Mouse (Mus musculus) ES-E14 (cell line): Measurements from ENCODE around the gene Aco2. TPM values are rescaled to one million over a fixed set of nuclear protein-coding genes. Genes with fewer than 3 reads are reported as not detected.
A peak's percentile ranks its signal among the peaks of the same experiment; 100 is the strongest.

ENCODE experiments used
- DNase-seq: peaks from one replicate; pipeline ENCODE4 v3.0.0-alpha.2; 2013; ENCODE audit warnings: low read depth, low spot score
- H3K27ac ChIP-seq: 2 replicates; pipeline ENCODE4 v1.5.1; 2012; ENCODE audit warnings: low read depth, mild to moderate bottlenecking, low read length, moderate library complexity, mixed read lengths; ENCODE audit not compliant: poor library complexity, insufficient read depth, severe bottlenecking
- H3K36me3 ChIP-seq: 2 replicates; pipeline ENCODE4 v1.6.1; 2012; ENCODE audit warnings: mild to moderate bottlenecking, low read length, moderate library complexity, mixed read lengths; ENCODE audit not compliant: control insufficient read depth, poor library complexity, insufficient read depth, severe bottlenecking
- H3K4me1 ChIP-seq, 2 experiments: fragments of 150-350 bp in 1 of 2; sonication (generic) in 1 of 2; 2 replicates each; pipeline ENCODE4 v1.6.1; 2012; ENCODE audit warnings: low read length in 2 of 2, mild to moderate bottlenecking in 1 of 2, mixed read lengths in 1 of 2; ENCODE audit not compliant: control insufficient read depth in 2 of 2, insufficient read depth in 2 of 2, poor library complexity in 1 of 2
- H3K4me3 ChIP-seq, 2 experiments: fragments of 150-350 bp in 1 of 2; sonication (generic) in 1 of 2; 2 replicates each; pipeline ENCODE4 v1.5.1; 2012; ENCODE audit warnings: low read length in 2 of 2, low read depth in 1 of 2, mild to moderate bottlenecking in 1 of 2, mixed read lengths in 1 of 2; ENCODE audit not compliant: insufficient read depth in 1 of 2, poor library complexity in 1 of 2, severe bottlenecking in 1 of 2
- H3K9ac ChIP-seq: 2 replicates; pipeline ENCODE4 v1.6.1; 2012; ENCODE audit warnings: low read depth, mild to moderate bottlenecking, low read length, mixed read lengths; ENCODE audit not compliant: poor library complexity, insufficient read depth, severe bottlenecking
- H3K9me3 ChIP-seq: fragments of 150-350 bp; sonication (generic); 2 replicates; pipeline ENCODE4 v1.6.1; 2012; ENCODE audit warnings: low read depth, mild to moderate bottlenecking, low read length; ENCODE audit not compliant: control insufficient read depth, insufficient read depth
- CHD2 ChIP-seq: IDR thresholded peaks from 2 replicates; pipeline ENCODE4 v1.6.1; 2014; ENCODE audit warnings: mild to moderate bottlenecking, low read depth, low read length, inconsistent platforms
- HCFC1 ChIP-seq: IDR thresholded peaks from 2 replicates; pipeline ENCODE4 v1.6.1; 2012; ENCODE audit warnings: low read length, inconsistent platforms, borderline replicate concordance; ENCODE audit not compliant: insufficient read depth
- MAFK ChIP-seq: IDR thresholded peaks from 2 replicates; pipeline ENCODE4 v1.6.1; 2014; ENCODE audit warnings: mild to moderate bottlenecking, low read depth, low read length, inconsistent platforms; ENCODE audit not compliant: insufficient read depth
- ZC3H11A ChIP-seq: IDR thresholded peaks from 2 replicates; pipeline ENCODE4 v1.6.1; 2012; ENCODE audit warnings: low read depth, mild to moderate bottlenecking, inconsistent platforms, low read length, borderline replicate concordance
- ZNF384 ChIP-seq: IDR thresholded peaks from 2 replicates; pipeline ENCODE4 v1.6.1; 2012; ENCODE audit warnings: low read depth, low read length, inconsistent platforms
- in situ Hi-C, 2 experiments: fragments of 600-800 bp; cut with MboI; formaldehyde crosslinking; loops; one replicate each; pipeline ENCODE4 v1.15.1; 2025; ENCODE audit warnings: low sequenced_read_pairs in 2 of 2, inconsistent platforms in 1 of 2; ENCODE audit not compliant: unreplicated experiment in 2 of 2
- total RNA-seq: library from RNA; depleted of rRNA; stranded (reverse); fragments of 300-350 nt; gene quantifications from 2 replicates; pipeline ENCODE4 v1.2.3, GENCODE M21; 2012; rRNA removed

Aco2 gene
- total RNA-seq = 444 and 478 TPM in 2 replicates

DNA sequence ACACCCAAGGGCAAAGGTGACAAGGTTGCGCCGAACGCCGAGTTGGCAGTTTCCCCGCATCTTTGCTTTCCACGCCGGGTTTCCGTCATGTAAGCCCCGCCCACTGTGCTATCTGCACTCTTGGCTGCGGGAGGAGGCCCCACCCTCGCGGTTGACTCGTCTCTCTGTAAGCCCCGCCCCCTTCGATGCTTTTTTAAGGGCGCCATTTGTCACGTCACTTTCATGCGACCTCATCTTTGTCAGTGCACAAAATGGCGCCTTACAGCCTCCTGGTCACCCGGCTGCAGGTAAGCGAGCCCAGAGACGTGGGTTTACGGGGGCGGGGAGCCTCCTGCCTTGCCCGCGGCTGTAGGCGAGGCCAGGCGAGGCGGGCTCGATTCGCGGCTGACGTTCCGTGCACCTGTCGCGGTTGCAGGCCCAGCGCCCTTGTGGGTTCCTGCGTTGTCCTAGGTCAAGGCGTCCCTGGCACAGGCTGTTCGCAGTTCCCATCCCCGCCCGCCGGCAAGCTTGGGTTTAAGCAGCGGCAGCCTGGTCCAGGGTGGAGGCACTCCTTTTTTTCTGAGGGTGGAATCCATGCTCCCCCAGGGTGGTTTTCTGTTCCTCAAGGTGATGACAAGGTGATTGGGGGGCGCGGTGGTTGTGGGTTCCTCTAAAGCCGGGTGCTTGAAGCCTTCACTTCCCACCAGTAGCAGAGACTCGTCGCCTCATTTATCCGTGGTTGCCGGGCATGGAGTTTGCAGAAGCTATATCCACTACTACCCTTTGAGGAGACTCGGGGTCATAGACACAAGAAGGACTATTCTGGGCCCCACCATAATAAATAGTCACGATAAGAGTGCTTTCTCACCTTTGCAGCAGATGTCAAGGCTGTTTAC lies at the start of gene Aco2:
Gene Aco2, plus strand, starts transcription at position 48 of the 875 bp plus-strand sequence.
- H3K9ac ChIP-seq = peak within 1 kb of the TSS; percentile 96
- H3K9me3 ChIP-seq = no peaks in the 10 kb centered on the region
- peak within 1 kb of the TSS; percentile 87 for H3K27ac ChIP-seq
- H3K36me3 ChIP-seq = peaks cover 25% of the 10 kb centered on the region
- in situ Hi-C loops = no loop called here
- H3K4me3 ChIP-seq = peak within 1 kb of the TSS; percentile 71 to 92
- TF ChIP-seq CHD2 = no peak
- TF ChIP-seq HCFC1 = peak; percentile 80
- peak; percentile 81 for TF ChIP-seq MAFK
- peak; percentile 100 for DNase-seq
- peaks cover 0 to 3% of the 10 kb centered on the region in 2 experiments; a peak in 2 of 4 replicates for H3K4me1 ChIP-seq

DNA sequence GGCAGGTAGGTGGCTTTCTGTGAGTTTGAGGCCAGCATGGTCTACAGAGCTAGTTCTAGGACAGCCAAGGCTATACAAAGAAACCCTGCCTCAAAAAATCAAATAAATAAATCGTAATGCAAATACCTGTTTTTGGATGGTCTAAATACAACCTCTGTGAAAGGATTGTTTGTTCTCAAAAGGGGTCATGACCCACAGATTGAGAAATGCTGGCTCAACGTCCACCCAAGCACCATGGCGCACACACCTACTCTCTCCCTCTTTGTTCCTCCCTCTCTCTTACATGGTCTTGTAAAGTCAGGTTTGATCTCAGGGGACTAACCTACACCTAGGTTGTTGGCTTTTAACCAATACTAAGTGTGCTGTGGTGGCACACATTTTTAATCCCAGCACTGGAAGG lies 49.5 kb upstream of the Aco2 start:
- no peak for TF ChIP-seq CHD2
- TF ChIP-seq HCFC1 = no peak
- TF ChIP-seq ZC3H11A = no peak
- TF ChIP-seq MAFK = no peak
- TF ChIP-seq ZNF384 = no peak
- Histone ChIP-seq H3K36me3 (peaks cover 12% of the 10 kb centered on the region; the same call in 1 of the 2 replicates), H3K4me1 (no peaks in the 10 kb centered on the region), H3K27ac (no peak overlapping the region), H3K9me3 (no peaks in the 10 kb centered on the region), H3K9ac (no peak overlapping the region), H3K4me3 (no peak overlapping the region)
- no peak for DNase-seq
- in situ Hi-C loops = no loop called here

DNA sequence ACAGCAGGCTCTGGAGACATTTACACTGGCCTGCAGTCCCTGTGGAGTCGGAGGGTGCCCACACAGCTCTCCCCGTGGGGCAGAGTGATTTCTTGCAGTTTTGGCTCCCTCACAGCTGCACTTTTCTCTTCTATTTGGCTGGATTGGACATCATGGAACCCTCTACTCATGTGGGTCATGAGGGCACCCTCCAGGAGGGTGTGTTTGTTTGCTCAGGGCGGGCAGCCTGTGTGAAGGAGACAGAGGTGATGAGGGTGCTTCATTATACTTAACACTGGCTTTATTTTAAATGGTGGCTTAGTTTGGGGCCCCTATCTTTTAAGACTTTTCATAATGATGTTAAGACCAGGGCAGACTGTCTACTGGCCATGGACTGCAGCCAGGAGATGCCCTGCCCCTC lies 47.3 kb upstream of the Aco2 start:
- in situ Hi-C loops = no loop called here
- H3K36me3 ChIP-seq = peaks cover 14% of the 10 kb centered on the region; the same call in 1 of the 2 replicates

DNA sequence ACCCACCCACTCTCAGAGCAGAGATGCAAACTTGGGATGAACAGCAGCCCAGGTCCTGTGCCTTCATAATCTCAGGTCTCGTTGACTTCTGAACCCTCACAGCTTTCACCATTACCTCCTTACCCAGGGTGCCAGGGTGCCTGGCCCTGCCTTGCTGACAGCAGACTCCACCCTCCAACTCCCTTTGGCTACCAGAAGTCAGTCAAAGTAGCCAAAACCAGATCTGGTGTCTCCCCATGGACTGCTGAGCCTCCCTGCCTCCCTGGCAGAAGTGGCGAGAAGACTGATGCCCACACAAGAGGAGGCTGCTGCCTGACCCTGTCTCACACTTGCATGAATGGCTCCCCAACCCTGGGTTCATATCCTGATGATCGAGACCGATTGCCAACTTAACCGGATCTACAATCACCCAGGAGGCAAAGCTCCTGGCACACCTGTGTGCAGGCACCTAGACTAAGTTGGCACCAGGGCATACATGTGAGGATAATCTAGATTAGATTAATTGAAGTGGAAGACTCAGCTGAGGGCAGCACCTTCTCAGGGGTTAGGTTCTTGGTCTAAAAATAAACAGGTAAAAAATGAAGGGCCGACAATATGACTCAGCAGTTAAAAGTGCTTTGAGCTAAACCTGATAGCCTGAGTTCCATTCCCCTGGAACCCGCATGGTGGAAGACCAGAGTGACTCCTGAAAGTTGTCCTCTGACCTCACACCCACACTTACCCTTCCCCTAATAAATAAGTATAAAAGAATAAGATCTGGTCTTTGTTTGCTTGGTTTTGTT lies 43.5 kb upstream of the Aco2 start:
- in situ Hi-C loops = no loop called here
- TF ChIP-seq CHD2 (no peak), ZNF384 (no peak), HCFC1 (no peak), ZC3H11A (no peak), MAFK (no peak)

More for the DNA sequence above, 47.3 kb upstream of the Aco2 start:
- Histone ChIP-seq H3K4me3 (no peak overlapping the region), H3K9me3 (no peaks in the 10 kb centered on the region), H3K9ac (no peak overlapping the region), H3K27ac (no peak overlapping the region), H3K4me1 (no peaks in the 10 kb centered on the region)
- TF ChIP-seq CHD2 (no peak), MAFK (no peak), ZC3H11A (no peak), ZNF384 (no peak)
- no peak for DNase-seq

More for the DNA sequence above, 43.5 kb upstream of the Aco2 start:
- no peak for DNase-seq
- Histone ChIP-seq H3K9me3 (no peaks in the 10 kb centered on the region), H3K4me3 (no peak overlapping the region), H3K4me1 (no peaks in the 10 kb centered on the region), H3K36me3 (peaks cover 9% of the 10 kb centered on the region; the same call in 1 of the 2 replicates), H3K9ac (no peak overlapping the region), H3K27ac (no peak overlapping the region; the same call in 1 of the 2 replicates)
